Mouse (Mus musculus) thymus, postnatal 36 days (tissue): ENCODE measurements around the gene Fbxo46.
"Not testable (repeated sequence)": the region's sequence is repeated elsewhere in the genome, so short reads cannot be mapped to it uniquely, and the experiment has no call there.

Experiments
- DNase-seq, 2 experiments: peaks; one replicate each; pipeline ENCODE4 v3.0.0; 2022; ENCODE audit warnings: mixed read lengths in 2 of 2

Fbxo46 gene

GRCm38 (mm10) chr7:19136673-19137334 lies 17.1 kb downstream of the Fbxo46 start:
- DNase-seq, result peak in 1 of 2 experiments; percentile 48

GRCm38 (mm10) chr7:19137380-19137779 lies 17.7 kb downstream of the Fbxo46 start:
- peak; percentile 70 to 76 for DNase-seq

GRCm38 (mm10) chr7:19146793-19147192 lies 27.1 kb downstream of the Fbxo46 start:
- no peak for DNase-seq

DNA sequence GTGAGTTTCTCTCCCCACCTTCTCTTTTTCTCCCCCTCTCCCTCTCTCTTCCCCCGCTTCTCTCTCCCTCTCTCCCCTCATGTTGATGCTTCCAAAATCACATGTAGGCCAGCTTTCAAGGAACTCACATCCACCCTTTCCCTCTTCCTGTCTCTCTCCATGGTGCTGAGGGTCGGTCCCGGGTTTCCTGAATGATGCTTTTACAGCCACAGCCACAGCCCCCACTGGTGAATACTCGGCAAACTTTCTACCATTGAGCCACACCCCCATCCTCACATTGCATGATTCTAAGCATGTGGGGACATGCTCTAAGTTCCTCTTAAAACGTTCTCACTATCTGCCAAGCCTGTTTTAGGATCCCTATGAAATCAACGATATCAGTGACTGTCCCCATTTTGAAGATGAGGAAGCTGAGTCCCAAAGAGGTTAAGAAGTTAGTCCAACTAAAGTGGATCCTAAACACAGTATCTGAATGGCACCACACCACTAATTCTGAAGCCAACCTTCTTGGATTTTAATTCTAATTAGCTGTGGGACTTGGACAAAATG lies 27.9 kb downstream of the Fbxo46 start:
- no peak for DNase-seq

DNA sequence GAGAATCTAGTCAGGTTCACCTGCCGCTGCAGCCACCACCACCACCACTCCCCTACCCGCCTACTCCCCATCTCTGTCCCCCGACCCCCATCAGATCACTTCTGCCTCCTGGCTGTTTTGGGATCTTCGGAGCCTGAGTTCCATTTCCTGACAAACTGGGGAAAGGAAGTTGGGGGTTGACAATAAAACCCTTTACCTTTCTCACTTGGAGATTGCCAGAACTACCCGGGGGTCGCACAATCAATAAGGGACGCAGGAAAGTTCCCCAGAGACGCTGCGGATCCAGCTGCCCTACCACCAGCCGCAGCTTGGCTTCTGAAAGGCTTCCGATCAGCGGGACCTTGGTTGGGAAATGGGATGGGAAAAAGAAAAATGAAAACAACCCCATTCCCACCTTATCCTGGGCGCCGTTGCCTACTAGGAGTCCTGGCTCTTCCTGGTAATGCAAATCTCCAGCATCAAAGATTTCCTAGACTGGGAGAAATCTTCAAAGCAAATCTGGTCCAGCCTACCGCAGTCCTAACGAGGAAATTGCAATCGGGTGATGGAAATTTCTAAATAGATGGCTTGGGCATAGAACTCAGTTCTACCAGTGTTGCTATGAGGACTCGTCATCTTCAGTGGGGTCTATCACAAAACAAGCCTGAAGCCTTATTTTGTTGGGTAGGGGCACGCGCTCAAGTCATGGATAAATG lies 28.7 kb downstream of the Fbxo46 start:
- no peak for DNase-seq

- peak; percentile 97 to 99 for DNase-seq
These were observed 29.3 kb downstream of the Fbxo46 start, which contains the start of gene Qpctl for GRCm38 (mm10) chr7:19148875-19149541. TSS of gene Qpctl (minus strand) at chr7:19149291.

DNA sequence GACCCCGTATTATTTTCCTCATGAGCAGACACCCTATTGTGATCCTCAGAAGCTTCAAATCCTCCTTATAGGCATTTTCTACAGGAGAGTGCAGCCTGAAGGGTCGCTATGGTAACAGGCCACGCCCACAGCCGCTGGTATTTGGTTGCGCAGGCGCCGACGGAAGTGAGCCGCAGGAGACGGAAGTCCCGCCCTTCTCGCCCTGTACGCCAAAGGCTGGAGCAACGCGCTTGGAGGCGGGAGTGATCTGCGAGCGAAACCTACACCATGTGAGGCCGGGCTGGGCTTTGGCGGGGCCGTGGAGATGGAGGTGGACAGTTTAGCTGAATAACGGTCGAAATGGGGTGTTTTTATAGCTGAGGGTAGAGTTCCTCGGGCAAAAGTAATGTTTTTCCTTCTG lies 30.0 kb downstream of the Fbxo46 start, which contains the start of gene Snrpd2:
Gene Snrpd2 (plus strand): TSS at position 97 of the 400 bp plus-strand sequence.
- DNase-seq, result peak; percentile 93 to 94

GRCm38 (mm10) chr7:19151121-19151520 lies 31.5 kb downstream of the Fbxo46 start:
- not testable (repeated sequence) for DNase-seq

- DNase-seq, result no peak
These were observed 35.1 kb downstream of the Fbxo46 start for GRCm38 (mm10) chr7:19154796-19155195.

GRCm38 (mm10) chr7:19155825-19156475 lies 36.3 kb downstream of the Fbxo46 start:
- no peak for DNase-seq

- DNase-seq, result peak; percentile 96 to 98
These were observed 37.6 kb downstream of the Fbxo46 start for GRCm38 (mm10) chr7:19157160-19157800.

GRCm38 (mm10) chr7:19158601-19159000 lies 38.9 kb downstream of the Fbxo46 start:
- DNase-seq, result no peak

DNA sequence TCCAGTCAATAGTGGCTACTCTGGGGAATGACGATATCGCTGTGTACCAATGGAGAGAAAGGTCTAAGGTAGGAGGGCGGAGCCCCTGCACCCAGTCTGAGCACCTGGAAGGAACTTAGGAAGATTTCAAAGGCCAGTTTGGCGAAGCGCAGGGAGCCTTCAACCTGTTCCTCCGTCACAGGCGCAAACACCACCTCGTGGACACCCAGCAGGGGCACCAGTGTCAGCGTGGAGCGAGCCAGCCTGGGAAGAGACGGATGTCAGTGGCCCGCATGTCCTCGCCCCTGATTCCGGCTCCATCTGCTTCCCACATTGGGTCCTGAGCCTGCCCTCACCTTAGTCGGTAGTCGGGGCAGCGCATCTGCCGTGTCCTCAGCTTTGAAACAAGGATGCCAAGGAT lies 39.8 kb downstream of the Fbxo46 start:
- no peak for DNase-seq

DNA sequence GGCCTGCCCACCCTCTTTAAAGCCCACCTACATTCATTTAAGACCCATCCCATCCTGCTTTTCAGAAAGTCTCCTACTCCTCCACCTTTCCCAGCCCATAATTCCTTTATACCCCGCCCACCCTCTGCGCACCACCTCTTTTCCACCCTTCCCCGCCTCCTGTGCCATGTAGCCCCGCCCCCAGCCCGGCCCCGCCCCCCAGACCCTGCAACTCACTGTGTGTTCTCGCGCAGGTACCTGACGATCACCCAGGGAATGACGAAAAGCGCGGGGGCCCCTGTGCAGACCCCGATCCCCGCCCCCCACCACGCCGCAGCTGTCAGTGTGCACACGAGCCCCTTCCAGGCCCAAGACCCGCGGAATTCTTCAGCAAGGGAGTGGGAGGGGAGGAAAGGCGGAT lies 40.5 kb downstream of the Fbxo46 start:
- DNase-seq, result no peak

GRCm38 (mm10) chr7:19162928-19163327 lies 43.3 kb downstream of the Fbxo46 start:
- no peak for DNase-seq

- DNase-seq, result no peak
These were observed 44.1 kb downstream of the Fbxo46 start for GRCm38 (mm10) chr7:19163752-19164151.

GRCm38 (mm10) chr7:19164189-19164588 lies 44.5 kb downstream of the Fbxo46 start:
- no peak for DNase-seq

- peak in 1 of 2 experiments; percentile 47 for DNase-seq
These were observed 45.3 kb downstream of the Fbxo46 start for GRCm38 (mm10) chr7:19164978-19165377.

- no peak for DNase-seq
These were observed 46.2 kb downstream of the Fbxo46 start, which contains the start of gene Gipr for GRCm38 (mm10) chr7:19165656-19166423. TSS of gene Gipr (minus strand) at chr7:19166127.

DNA sequence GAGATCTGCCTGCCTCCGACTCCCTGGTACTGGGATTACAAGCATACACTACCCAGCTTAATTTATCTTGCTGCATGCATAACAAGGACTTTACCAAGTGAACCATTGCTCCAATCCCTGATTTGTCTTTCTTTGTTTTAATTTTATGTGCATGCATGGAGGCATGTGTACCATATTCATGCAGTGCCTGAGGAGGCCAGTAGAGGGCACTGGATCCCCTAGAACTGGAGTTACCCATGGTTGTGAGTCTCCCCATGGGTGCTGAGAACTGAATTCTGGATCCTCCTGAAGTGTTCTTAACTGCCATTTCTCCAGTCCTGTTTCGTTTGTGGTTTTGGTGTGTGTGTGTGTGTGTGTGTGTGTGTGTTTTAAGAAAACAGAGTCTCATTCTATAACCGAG lies 47.3 kb downstream of the Fbxo46 start:
- no peak for DNase-seq

DNA sequence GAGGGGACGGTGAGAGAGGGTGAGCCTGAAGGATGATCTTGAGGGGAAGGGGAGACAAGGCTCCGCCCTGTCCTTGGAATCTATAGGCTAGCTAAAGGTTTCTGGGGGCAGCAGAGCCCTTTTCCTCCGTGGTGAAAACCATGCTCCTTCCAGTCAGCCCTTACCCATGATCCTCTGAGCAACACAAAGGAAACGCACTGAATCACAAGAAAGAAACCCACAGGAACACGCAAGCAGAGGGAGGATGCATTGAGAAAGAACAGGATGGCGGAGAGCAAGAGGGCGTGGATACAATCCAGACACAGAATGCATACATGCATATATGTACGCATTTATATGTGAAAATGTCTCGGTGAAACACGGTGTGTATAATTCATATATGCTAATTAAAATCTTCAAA lies 49.8 kb downstream of the Fbxo46 start:
- DNase-seq, result no peak
